Mouse (Mus musculus): ENCODE results near the gene Hist1h2af. TPM values are rescaled to one million over a fixed set of nuclear protein-coding genes. Genes with fewer than 3 reads are reported as not detected.
"Not testable (repeated sequence)": the region's sequence is repeated elsewhere in the genome, so short reads cannot be mapped to it uniquely, and the experiment has no call there.

The Hist1h2af gene
- polyA plus RNA-seq, 1 experiment from 2014 or later, result not detected

GRCm38 (mm10) chr13:23561531-23561882, 27.8 kb downstream of the Hist1h2af start:
- not testable (repeated sequence) for H3K27ac ChIP-seq (ENCODE audit: low read depth, low read length); H3K4me1 ChIP-seq (ENCODE audit: control insufficient read depth, insufficient read depth, low read depth, low read length); H3K36me3 ChIP-seq (ENCODE audit: control insufficient read depth, insufficient read depth, low read length); ATAC-seq; H3K9me3 ChIP-seq (ENCODE audit: control insufficient read depth, low read length); H3K27me3 ChIP-seq (replicated peaks; ENCODE audit: control insufficient read depth, insufficient read depth, low read length); H3K9ac ChIP-seq (ENCODE audit: low read depth, low read length)
- peak overlapping the region; percentile 46 for H3K4me3 ChIP-seq (ENCODE audit: low read length)
- WGBS, result 0% methylated on average over 2 of the region's 5 CpGs
- H3K4me2 ChIP-seq (ENCODE audit: low read length), result peak overlapping the region; percentile 87

- H3K9me3 ChIP-seq (ENCODE audit: control insufficient read depth, low read length); H3K4me1 ChIP-seq (ENCODE audit: control insufficient read depth, insufficient read depth, low read depth, low read length); H3K27me3 ChIP-seq (replicated peaks; ENCODE audit: control insufficient read depth, insufficient read depth, low read length); H3K36me3 ChIP-seq (ENCODE audit: control insufficient read depth, insufficient read depth, low read length): not testable (repeated sequence)
- H3K4me2 ChIP-seq (ENCODE audit: low read length), result peak within 1 kb of the TSS; percentile 87
- peak within 1 kb of the TSS; percentile 94 for H3K27ac ChIP-seq (ENCODE audit: low read depth, low read length)
- H3K4me3 ChIP-seq (ENCODE audit: low read length), result peak within 1 kb of the TSS; percentile 46
- peak within 1 kb of the TSS; percentile 60 for H3K9ac ChIP-seq (ENCODE audit: low read depth, low read length)
- under 1% methylated on average over 39 of the region's 67 CpGs for WGBS
- ATAC-seq, result peak; percentile 97
Observed at GRCm38 (mm10) chr13:23561883-23562659, 28.4 kb downstream of the Hist1h2af start, which contains the start of gene Hist1h3e. TSS of gene Hist1h3e (minus strand) at chr13:23562369.

GRCm38 (mm10) chr13:23562699-23563462, 29.2 kb downstream of the Hist1h2af start:
- ATAC-seq, result peak; percentile 60
- Histone ChIP-seq H3K27ac (ENCODE audit: low read depth, low read length) (peak overlapping the region; percentile 94), H3K4me1 (ENCODE audit: control insufficient read depth, insufficient read depth, low read depth, low read length) (no peaks in the 10 kb centered on the region; the same call in 1 of the 2 replicates), H3K9ac (ENCODE audit: low read depth, low read length) (peak overlapping the region; percentile 60), H3K27me3 (replicated peaks; ENCODE audit: control insufficient read depth, insufficient read depth, low read length) (no peaks in the 10 kb centered on the region), H3K4me2 (ENCODE audit: low read length) (peak overlapping the region; percentile 87), H3K36me3 (ENCODE audit: control insufficient read depth, insufficient read depth, low read length) (no peaks in the 10 kb centered on the region), H3K9me3 (ENCODE audit: control insufficient read depth, low read length) (no peaks in the 10 kb centered on the region), H3K4me3 (ENCODE audit: low read length) (peak overlapping the region; percentile 46)
- 2% methylated on average over 18 of the region's 18 CpGs for WGBS

- H3K9ac ChIP-seq (ENCODE audit: low read depth, low read length), result no peak overlapping the region
- no peak for ATAC-seq
- no peak overlapping the region for H3K4me3 ChIP-seq (ENCODE audit: low read length)
- no peaks in the 10 kb centered on the region; the same call in 1 of the 2 replicates for H3K4me1 ChIP-seq (ENCODE audit: control insufficient read depth, insufficient read depth, low read depth, low read length)
- no peaks in the 10 kb centered on the region for H3K36me3 ChIP-seq (ENCODE audit: control insufficient read depth, insufficient read depth, low read length)
- H3K27me3 ChIP-seq (replicated peaks; ENCODE audit: control insufficient read depth, insufficient read depth, low read length), result no peaks in the 10 kb centered on the region
- 86% methylated on average over 2 of the region's 2 CpGs for WGBS
- H3K27ac ChIP-seq (ENCODE audit: low read depth, low read length), result no peak overlapping the region
- H3K4me2 ChIP-seq (ENCODE audit: low read length), result no peak overlapping the region
- H3K9me3 ChIP-seq (ENCODE audit: control insufficient read depth, low read length), result no peaks in the 10 kb centered on the region
Observed at GRCm38 (mm10) chr13:23564482-23564881, 30.8 kb downstream of the Hist1h2af start.

- Histone ChIP-seq H3K4me3 (ENCODE audit: low read length) (peak overlapping the region; percentile 44), H3K4me2 (ENCODE audit: low read length) (peak overlapping the region; percentile 53), H3K9ac (ENCODE audit: low read depth, low read length) (peak overlapping the region; percentile 57), H3K4me1 (ENCODE audit: control insufficient read depth, insufficient read depth, low read depth, low read length) (peaks cover 18% of the 10 kb centered on the region), H3K27ac (ENCODE audit: low read depth, low read length) (peak overlapping the region; percentile 90)
- ATAC-seq; H3K36me3 ChIP-seq (ENCODE audit: control insufficient read depth, insufficient read depth, low read length); H3K9me3 ChIP-seq (ENCODE audit: control insufficient read depth, low read length); H3K27me3 ChIP-seq (replicated peaks; ENCODE audit: control insufficient read depth, insufficient read depth, low read length): not testable (repeated sequence)
- 2% methylated on average over 12 of the region's 41 CpGs for WGBS
Observed at GRCm38 (mm10) chr13:23570261-23571021, 36.7 kb downstream of the Hist1h2af start.

GRCm38 (mm10) chr13:23571022-23571503, 37.4 kb downstream of the Hist1h2af start, which contains the start of the genes Hist1h2ae and Hist1h2bg:
TSS of gene Hist1h2ae (minus strand) at chr13:23571220.
TSS of gene Hist1h2bg (plus strand) at chr13:23571396.
- peak within 1 kb of the TSS; percentile 90 for H3K27ac ChIP-seq (ENCODE audit: low read depth, low read length)
- H3K4me1 ChIP-seq (ENCODE audit: control insufficient read depth, insufficient read depth, low read depth, low read length), result peaks cover 19% of the 10 kb centered on the region
- WGBS, result under 1% methylated on average over 18 of the region's 18 CpGs
- peak within 1 kb of the TSS; percentile 44 for H3K4me3 ChIP-seq (ENCODE audit: low read length)
- H3K27me3 ChIP-seq (replicated peaks; ENCODE audit: control insufficient read depth, insufficient read depth, low read length), result no peaks in the 10 kb centered on the region
- H3K36me3 ChIP-seq (ENCODE audit: control insufficient read depth, insufficient read depth, low read length), result no peaks in the 10 kb centered on the region
- H3K9ac ChIP-seq (ENCODE audit: low read depth, low read length), result peak within 1 kb of the TSS; percentile 57
- peak within 1 kb of the TSS; percentile 53 for H3K4me2 ChIP-seq (ENCODE audit: low read length)
- ATAC-seq, result peak; percentile 95
- H3K9me3 ChIP-seq (ENCODE audit: control insufficient read depth, low read length), result no peaks in the 10 kb centered on the region

GRCm38 (mm10) chr13:23571504-23572217, 38.0 kb downstream of the Hist1h2af start:
- ATAC-seq; H3K36me3 ChIP-seq (ENCODE audit: control insufficient read depth, insufficient read depth, low read length); H3K27me3 ChIP-seq (replicated peaks; ENCODE audit: control insufficient read depth, insufficient read depth, low read length); H3K9me3 ChIP-seq (ENCODE audit: control insufficient read depth, low read length): not testable (repeated sequence)
- peak overlapping the region; percentile 54; the same call in 1 of the 2 replicates for H3K9ac ChIP-seq (ENCODE audit: low read depth, low read length)
- peak overlapping the region; percentile 90 for H3K27ac ChIP-seq (ENCODE audit: low read depth, low read length)
- WGBS, result 0% methylated on average over 9 of the region's 34 CpGs
- H3K4me3 ChIP-seq (ENCODE audit: low read length), result peak overlapping the region; percentile 44
- peaks cover 25% of the 10 kb centered on the region for H3K4me1 ChIP-seq (ENCODE audit: control insufficient read depth, insufficient read depth, low read depth, low read length)
- peak overlapping the region; percentile 53 for H3K4me2 ChIP-seq (ENCODE audit: low read length)

GRCm38 (mm10) chr13:23572218-23573033, 38.7 kb downstream of the Hist1h2af start:
- Histone ChIP-seq H3K4me2 (ENCODE audit: low read length) (peak overlapping the region; percentile 53), H3K27me3 (replicated peaks; ENCODE audit: control insufficient read depth, insufficient read depth, low read length) (no peaks in the 10 kb centered on the region), H3K4me3 (ENCODE audit: low read length) (peak overlapping the region; percentile 44), H3K36me3 (ENCODE audit: control insufficient read depth, insufficient read depth, low read length) (no peaks in the 10 kb centered on the region), H3K9me3 (ENCODE audit: control insufficient read depth, low read length) (no peaks in the 10 kb centered on the region), H3K4me1 (ENCODE audit: control insufficient read depth, insufficient read depth, low read depth, low read length) (peaks cover 26% of the 10 kb centered on the region), H3K27ac (ENCODE audit: low read depth, low read length) (no peak overlapping the region), H3K9ac (ENCODE audit: low read depth, low read length) (no peak overlapping the region)
- 40% methylated on average over 2 of the region's 2 CpGs for whole genome bisulfite sequencing
- no peak for ATAC-seq
